Mouse (Mus musculus): ENCODE results near the gene Slc41a3.

DNA sequence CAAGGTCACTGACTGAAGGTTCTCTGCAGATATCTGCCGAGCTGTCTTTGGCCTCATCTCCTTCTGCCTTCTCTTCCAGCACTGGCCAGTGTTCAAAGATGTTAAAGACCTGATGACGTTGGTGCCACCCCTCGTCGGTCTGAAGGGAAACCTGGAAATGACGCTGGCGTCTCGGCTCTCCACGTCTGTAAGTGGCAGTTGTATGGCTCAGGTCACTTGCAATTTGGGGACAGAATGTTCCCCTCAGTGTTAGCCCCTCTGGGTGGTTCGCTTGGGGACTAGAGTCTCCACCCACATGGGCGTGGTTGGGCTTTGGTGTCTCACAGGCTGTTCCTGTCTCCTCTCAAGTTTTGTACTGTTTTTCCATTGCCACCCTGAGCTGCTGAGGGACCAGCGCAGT lies 20.2 kb downstream of the Slc41a3 start:
- TF ChIP-seq CTCF (IDR thresholded peaks at IDR 0.05; ENCODE audit: low read depth), result no peak
- no peak for TF ChIP-seq EP300 (optimal IDR thresholded peaks at IDR 0.05)

Data from stomach, postnatal 0 days (tissue).